In the genomic region with DNA sequence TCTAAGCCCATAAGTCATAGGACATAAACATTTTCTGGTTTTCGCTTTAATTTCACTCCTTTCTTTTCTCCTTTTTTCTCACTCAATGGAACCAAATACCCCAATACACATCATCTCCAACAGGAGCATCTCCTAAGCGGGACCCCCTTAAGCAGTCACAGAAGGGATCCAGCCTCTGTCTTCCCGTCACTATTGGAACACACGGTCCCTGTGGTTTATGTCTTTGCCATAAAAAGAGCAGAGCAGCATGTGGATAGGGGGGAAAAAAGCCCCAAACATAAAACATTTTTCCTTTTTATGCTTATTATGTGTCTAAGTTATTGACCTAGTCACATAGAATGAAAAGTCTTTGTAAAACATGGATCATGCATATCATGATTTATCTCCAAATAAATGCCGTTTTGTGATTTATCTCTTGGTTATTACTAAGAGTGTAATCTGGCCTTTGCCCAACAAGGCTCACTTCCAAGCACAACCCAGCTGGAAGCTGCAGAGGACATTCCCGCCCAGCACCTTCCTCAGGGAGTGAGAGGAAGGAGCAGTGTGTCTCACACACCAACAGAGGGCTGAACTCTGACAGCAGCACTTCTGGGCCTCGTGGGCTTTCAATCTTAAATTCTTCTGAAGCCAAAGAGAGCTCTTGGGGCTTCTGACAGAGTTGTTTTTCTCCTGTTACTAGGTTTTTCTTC, we compare ENCODE assay signal across 11 mouse cellular contexts.
DNase-seq lines count a peak whose midpoint lies in the region; ATAC-seq lines count a peak whose summit lies in the region.
"Had no signal": no experiment of that assay in that cellular context is flagged by ENCODE, and none has a peak within 500 bp of the region (broad histone marks: within the 10 kb centered on the region; RNA-seq: fewer than 3 reads in every experiment).

No protein-coding gene starts in this region.

- no peaks in the 10 kb centered on the region for H3K27me3 ChIP-seq in heart, embryonic 11.5 days (ENCODE audit: control insufficient read depth, insufficient read depth, low read length)
- H3K27me3 ChIP-seq in liver, embryonic 12.5 days (replicated peaks), result no peaks in the 10 kb centered on the region
- H3K27me3 ChIP-seq: forebrain, embryonic 13.5 days had no signal

- no peak overlapping the region for H3K27ac ChIP-seq in heart, embryonic 11.5 days (ENCODE audit: low read depth, low read length)
- H3K27ac ChIP-seq in liver, embryonic 12.5 days, result no peak overlapping the region
- H3K27ac ChIP-seq: forebrain, embryonic 13.5 days; hindbrain, embryonic 10.5 days had no signal

- ATAC-seq in heart, embryonic 11.5 days (replicated peaks; ENCODE audit: insufficient number of reproducible peaks, low FRiP score, low TSS enrichment), result no peak
- ATAC-seq in liver, embryonic 12.5 days, result no peak
- ATAC-seq: forebrain, embryonic 13.5 days; midbrain, embryonic 16.5 days had no signal

- 70% methylated on average over 7 of the region's 7 CpGs for WGBS in heart, embryonic 11.5 days (ENCODE audit: insufficient replicate concordance)
- WGBS in liver, embryonic 12.5 days (ENCODE audit: insufficient replicate concordance), result 62% methylated on average over 7 of the region's 7 CpGs

- H3K9me3 ChIP-seq in heart, embryonic 11.5 days (replicated peaks; ENCODE audit: control insufficient read depth, low read length), result no peaks in the 10 kb centered on the region
- H3K9me3 ChIP-seq in liver, embryonic 12.5 days (replicated peaks), result no peaks in the 10 kb centered on the region
- H3K9me3 ChIP-seq: forebrain, embryonic 13.5 days; hindbrain, embryonic 10.5 days had no signal

- H3K9ac ChIP-seq in heart, embryonic 11.5 days (ENCODE audit: low read depth, low read length), result no peak overlapping the region
- no peak overlapping the region for H3K9ac ChIP-seq in liver, embryonic 12.5 days
- H3K9ac ChIP-seq: forebrain, embryonic 13.5 days had no signal

- peak; percentile 85 for DNase-seq in heart, adult 11 months
- peak; percentile 2 for DNase-seq in lung, postnatal 36 days
- DNase-seq in lung, postnatal 25 days (ENCODE audit: low spot score), result no peak
- DNase-seq in gastrocnemius, postnatal 25 days, result peak; percentile 47
- peak; percentile 9 for DNase-seq in mesoderm, embryonic 11.5 days (ENCODE audit: low read depth, low spot score)
- DNase-seq in layer of hippocampus, postnatal 10 days (ENCODE audit: low spot score in 2 of 2), result no peak

- H3K4me1 ChIP-seq in heart, embryonic 11.5 days (ENCODE audit: control insufficient read depth, insufficient read depth, low read length), result no peaks in the 10 kb centered on the region
- H3K4me1 ChIP-seq in liver, embryonic 12.5 days, result no peaks in the 10 kb centered on the region
- H3K4me1 ChIP-seq: forebrain, embryonic 13.5 days; hindbrain, embryonic 10.5 days had no signal

- no peak overlapping the region for H3K4me3 ChIP-seq in heart, embryonic 11.5 days (ENCODE audit: low read depth, low read length)
- H3K4me3 ChIP-seq in liver, embryonic 12.5 days, result no peak overlapping the region
- H3K4me3 ChIP-seq: forebrain, embryonic 13.5 days; hindbrain, embryonic 10.5 days had no signal

- no peak overlapping the region for H3K4me2 ChIP-seq in heart, embryonic 11.5 days
- H3K4me2 ChIP-seq in liver, embryonic 12.5 days, result no peak overlapping the region
- H3K4me2 ChIP-seq: forebrain, embryonic 13.5 days had no signal

- H3K36me3 ChIP-seq in heart, embryonic 11.5 days (ENCODE audit: control insufficient read depth, insufficient read depth, low read length), result no peaks in the 10 kb centered on the region
- H3K36me3 ChIP-seq in liver, embryonic 12.5 days, result no peaks in the 10 kb centered on the region

Comparison
In these comparisons a context has a peak if more than half of its experiments do, and no peak if none do; other contexts are left out.
1. DNase-seq: peak in heart, adult 11 months (single experiment), lung, postnatal 36 days (single experiment), gastrocnemius, postnatal 25 days (single experiment) and mesoderm, embryonic 11.5 days (single experiment); none in lung, postnatal 25 days (single experiment) and layer of hippocampus, postnatal 10 days (0 of 2).